Mouse (Mus musculus): ENCODE measurements around the gene Ceacam18. TPM values are rescaled to one million over a fixed set of nuclear protein-coding genes. Genes with fewer than 3 reads are reported as not detected.
A peak's percentile ranks its signal among the peaks of the same experiment; 100 is the strongest.
"Not testable (repeated sequence)": the region's sequence is repeated elsewhere in the genome, so short reads cannot be mapped to it uniquely, and the experiment has no call there.

Ceacam18 gene
- polyA plus RNA-seq, 1 experiment from 2014 or later = not detected

GRCm38 (mm10) chr7:43625794-43626422 is 8.6 kb upstream of the Ceacam18 start:
- no peak overlapping the region for H3K4me3 ChIP-seq (replicated peaks)
- no peaks in the 10 kb centered on the region for H3K27me3 ChIP-seq
- DNase-seq (no peak), ATAC-seq (ENCODE audit: low read depth) (no peak)
- no peak overlapping the region for H3K9ac ChIP-seq
- H3K36me3 ChIP-seq = no peaks in the 10 kb centered on the region
- WGBS (ENCODE audit: insufficient replicate concordance) = 56% methylated on average over 8 of the region's 8 CpGs
- H3K4me1 ChIP-seq (replicated peaks) = no peaks in the 10 kb centered on the region
- H3K27ac ChIP-seq = no peak overlapping the region
- no peaks in the 10 kb centered on the region for H3K9me3 ChIP-seq (replicated peaks)
- no peak overlapping the region for H3K4me2 ChIP-seq

- Histone ChIP-seq H3K4me1 (replicated peaks) (no peaks in the 10 kb centered on the region), H3K9ac (no peak overlapping the region), H3K36me3 (no peaks in the 10 kb centered on the region), H3K27ac (no peak overlapping the region), H3K27me3 (no peaks in the 10 kb centered on the region), H3K4me3 (replicated peaks) (no peak overlapping the region), H3K9me3 (replicated peaks) (no peaks in the 10 kb centered on the region), H3K4me2 (no peak overlapping the region)
- DNase-seq = no peak
- ATAC-seq (ENCODE audit: low read depth) = no peak
- WGBS (ENCODE audit: insufficient replicate concordance) = 53% methylated on average over 4 of the region's 4 CpGs
Measured at GRCm38 (mm10) chr7:43633940-43634339, 567 bp upstream of the Ceacam18 start.

DNA sequence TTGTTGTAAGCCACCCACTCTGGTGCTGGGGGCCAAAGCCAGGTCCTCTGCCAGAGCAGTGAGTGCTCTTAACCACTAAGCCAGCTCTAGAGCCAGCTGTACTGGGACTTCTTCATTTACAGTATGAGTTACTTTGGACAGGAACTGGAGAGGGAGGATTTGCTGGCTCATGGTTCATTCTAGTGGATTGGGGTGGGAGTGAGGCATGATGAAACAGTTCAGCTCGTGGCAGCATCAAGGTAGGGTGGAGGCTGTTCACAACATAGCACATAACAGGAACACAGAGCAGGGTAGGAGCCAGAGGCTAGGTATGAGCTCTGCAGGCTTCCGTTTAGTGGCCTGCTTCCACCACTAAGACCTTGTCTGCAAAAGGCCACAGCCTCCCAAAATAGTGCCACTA is 1.7 kb downstream of the Ceacam18 start:
- ATAC-seq (ENCODE audit: low read depth) (no peak), DNase-seq (no peak)
- Histone ChIP-seq H3K4me1 (replicated peaks) (no peaks in the 10 kb centered on the region), H3K27me3 (no peaks in the 10 kb centered on the region), H3K9me3 (replicated peaks) (no peaks in the 10 kb centered on the region), H3K27ac (no peak overlapping the region), H3K36me3 (no peaks in the 10 kb centered on the region), H3K4me2 (no peak overlapping the region), H3K4me3 (replicated peaks) (no peak overlapping the region), H3K9ac (no peak overlapping the region)
- WGBS (ENCODE audit: insufficient replicate concordance) = 25% methylated on average over 2 of the region's 2 CpGs

- WGBS (ENCODE audit: insufficient replicate concordance) = 38% methylated on average over 1 of the region's 1 CpGs
- Histone ChIP-seq H3K9ac (no peak overlapping the region), H3K27me3 (no peaks in the 10 kb centered on the region), H3K4me2 (no peak overlapping the region), H3K9me3 (replicated peaks) (no peaks in the 10 kb centered on the region), H3K27ac (no peak overlapping the region), H3K36me3 (no peaks in the 10 kb centered on the region), H3K4me3 (replicated peaks) (no peak overlapping the region), H3K4me1 (replicated peaks) (no peaks in the 10 kb centered on the region)
- ATAC-seq (ENCODE audit: low read depth) (no peak), DNase-seq (no peak)
Measured at GRCm38 (mm10) chr7:43637118-43637517, 2.6 kb downstream of the Ceacam18 start.

DNA sequence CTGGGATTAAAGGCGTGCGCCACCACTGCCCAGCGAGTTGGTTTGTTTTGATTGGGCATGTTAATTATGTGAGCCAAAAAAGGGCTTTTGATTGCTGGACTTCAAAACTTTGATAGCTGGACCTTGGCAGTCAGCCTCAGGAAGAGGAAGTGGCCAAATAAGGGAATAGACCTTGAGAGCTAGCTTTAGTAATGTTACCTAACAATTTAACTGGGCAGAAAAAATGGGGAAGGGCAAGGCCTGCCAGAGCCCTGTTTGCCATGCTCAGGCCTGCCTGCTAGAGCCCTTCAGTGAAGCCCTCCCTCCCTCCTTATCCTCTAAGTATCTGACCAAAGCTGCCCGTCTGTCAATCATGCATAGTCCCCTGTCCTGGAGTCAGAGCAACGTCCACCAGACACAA is 8.1 kb downstream of the Ceacam18 start:
- Histone ChIP-seq H3K4me3 (replicated peaks) (no peak overlapping the region), H3K4me2 (no peak overlapping the region), H3K27ac (no peak overlapping the region), H3K9me3 (replicated peaks) (no peaks in the 10 kb centered on the region), H3K36me3 (no peaks in the 10 kb centered on the region), H3K4me1 (replicated peaks) (no peaks in the 10 kb centered on the region), H3K27me3 (no peaks in the 10 kb centered on the region), H3K9ac (no peak overlapping the region)
- WGBS (ENCODE audit: insufficient replicate concordance) = 54% methylated on average over 5 of the region's 5 CpGs
- no peak for ATAC-seq (ENCODE audit: low read depth)
- no peak for DNase-seq

- Histone ChIP-seq H3K4me2 (no peak overlapping the region), H3K9ac (no peak overlapping the region), H3K27ac (no peak overlapping the region; the same call in 1 of the 2 replicates), H3K9me3 (replicated peaks) (no peaks in the 10 kb centered on the region), H3K4me3 (replicated peaks) (no peak overlapping the region), H3K36me3 (no peaks in the 10 kb centered on the region), H3K27me3 (no peaks in the 10 kb centered on the region), H3K4me1 (replicated peaks) (no peaks in the 10 kb centered on the region)
- no peak for DNase-seq
- ATAC-seq (ENCODE audit: low read depth) = no peak
- 53% methylated on average over 17 of the region's 17 CpGs for WGBS (ENCODE audit: insufficient replicate concordance)
Measured at GRCm38 (mm10) chr7:43643046-43643652, 8.6 kb downstream of the Ceacam18 start.

GRCm38 (mm10) chr7:43652683-43653082 is 18.2 kb downstream of the Ceacam18 start:
- Histone ChIP-seq H3K4me3 (replicated peaks) (no peak overlapping the region), H3K9me3 (replicated peaks) (no peaks in the 10 kb centered on the region; the same call in 1 of the 2 replicates), H3K27me3 (no peaks in the 10 kb centered on the region), H3K9ac (no peak overlapping the region), H3K27ac (no peak overlapping the region), H3K4me2 (no peak overlapping the region), H3K4me1 (replicated peaks) (no peaks in the 10 kb centered on the region), H3K36me3 (no peaks in the 10 kb centered on the region)
- DNase-seq (no peak), ATAC-seq (ENCODE audit: low read depth) (no peak)
- 72% methylated on average over 6 of the region's 6 CpGs for WGBS (ENCODE audit: insufficient replicate concordance)

DNA sequence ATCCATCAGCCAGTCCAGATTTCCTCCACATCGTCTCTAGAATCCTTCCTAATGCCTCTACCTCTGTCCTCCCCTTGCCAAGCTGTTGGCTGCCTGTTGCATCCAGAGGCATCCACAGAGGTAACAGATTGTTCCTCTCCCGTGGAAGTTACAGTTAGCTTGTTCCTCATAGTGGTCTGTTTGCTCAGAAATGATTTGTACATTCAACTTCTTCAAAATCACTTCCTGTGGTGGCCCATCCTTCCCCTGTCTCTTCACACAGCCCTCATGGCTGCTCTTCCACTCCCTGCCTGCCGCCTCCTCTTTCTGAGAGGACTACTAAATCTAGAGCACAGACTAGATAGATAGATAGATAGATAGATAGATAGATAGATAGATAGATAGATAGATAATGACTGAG is 20.0 kb downstream of the Ceacam18 start:
- Histone ChIP-seq H3K36me3 (no peaks in the 10 kb centered on the region), H3K4me3 (replicated peaks) (no peak overlapping the region), H3K27ac (no peak overlapping the region), H3K4me1 (replicated peaks) (no peaks in the 10 kb centered on the region), H3K9me3 (replicated peaks) (no peaks in the 10 kb centered on the region; the same call in 1 of the 2 replicates), H3K4me2 (no peak overlapping the region), H3K27me3 (no peaks in the 10 kb centered on the region), H3K9ac (no peak overlapping the region)
- DNase-seq = no peak
- ATAC-seq (ENCODE audit: low read depth) = no peak
- 25% methylated on average over 3 of the region's 3 CpGs for WGBS (ENCODE audit: insufficient replicate concordance)

DNA sequence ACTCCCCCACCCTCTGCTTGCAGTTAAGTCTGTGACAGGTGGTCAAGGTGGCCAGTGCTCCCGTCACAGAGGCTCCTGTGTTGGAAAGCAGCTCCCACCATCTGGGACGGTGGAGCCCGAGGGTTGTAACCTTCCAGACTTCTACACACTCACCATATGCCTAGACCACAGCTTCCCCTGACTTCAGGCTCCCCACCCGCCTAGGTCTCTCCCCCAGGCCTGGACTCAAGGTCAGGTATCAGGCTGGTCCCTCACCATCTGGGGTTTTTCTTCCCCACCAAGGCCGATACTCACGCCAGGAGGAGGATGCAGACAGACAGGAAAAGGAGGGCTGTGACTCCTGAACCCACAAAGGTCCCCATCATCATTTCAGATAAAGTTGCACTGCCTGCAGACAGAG is 21.7 kb downstream of the Ceacam18 start:
- Histone ChIP-seq H3K4me1 (replicated peaks) (no peaks in the 10 kb centered on the region), H3K9ac (no peak overlapping the region), H3K27me3 (no peaks in the 10 kb centered on the region), H3K36me3 (no peaks in the 10 kb centered on the region), H3K27ac (no peak overlapping the region), H3K4me2 (no peak overlapping the region), H3K4me3 (replicated peaks) (no peak overlapping the region), H3K9me3 (replicated peaks) (no peaks in the 10 kb centered on the region; the same call in 1 of the 2 replicates)
- DNase-seq = no peak
- WGBS (ENCODE audit: insufficient replicate concordance) = 25% methylated on average over 6 of the region's 6 CpGs
- no peak for ATAC-seq (ENCODE audit: low read depth)

- Histone ChIP-seq H3K27ac (no peak within 1 kb of the TSS), H3K27me3 (no peaks in the 10 kb centered on the region), H3K9me3 (replicated peaks) (no peaks in the 10 kb centered on the region), H3K4me2 (0 out of 2 replicates have a peak within 1 kb of the TSS, but pooled peaks have one; percentile 8), H3K4me1 (replicated peaks) (no peaks in the 10 kb centered on the region), H3K36me3 (no peaks in the 10 kb centered on the region), H3K9ac (no peak within 1 kb of the TSS), H3K4me3 (replicated peaks) (no peak within 1 kb of the TSS)
- DNase-seq (no peak), ATAC-seq (ENCODE audit: low read depth) (no peak)
- WGBS (ENCODE audit: insufficient replicate concordance) = 32% methylated on average over 1 of the region's 1 CpGs
Measured at GRCm38 (mm10) chr7:43660002-43660401, 25.5 kb downstream of the Ceacam18 start, which contains the start of gene Siglece. Siglece (minus strand) TSS chr7:43660161.

DNA sequence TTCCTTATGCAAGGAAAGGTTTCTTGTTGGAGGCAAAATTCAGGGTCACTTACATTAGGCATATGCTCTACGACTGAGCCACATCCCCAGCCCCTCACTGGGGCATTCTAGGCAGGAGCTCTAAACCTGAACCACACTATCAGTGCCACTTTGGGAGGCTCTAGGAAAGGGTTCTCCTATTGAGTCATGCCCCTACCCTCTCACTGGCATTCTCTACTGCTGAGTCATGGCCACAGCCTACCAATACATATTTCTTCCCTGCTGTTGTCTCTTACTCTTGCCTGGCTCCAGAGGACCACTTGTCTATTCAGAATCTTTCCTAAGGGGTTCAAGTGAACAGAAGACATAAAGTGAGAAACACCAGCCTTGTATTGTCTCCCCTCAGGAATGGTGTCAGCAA is 28.3 kb downstream of the Ceacam18 start:
- ATAC-seq (ENCODE audit: low read depth) = no peak
- no peak overlapping the region for H3K9ac ChIP-seq
- no peak for DNase-seq
- no peaks in the 10 kb centered on the region for H3K4me1 ChIP-seq (replicated peaks)
- H3K27ac ChIP-seq = no peak overlapping the region
- 57% methylated on average over 1 of the region's 1 CpGs for WGBS (ENCODE audit: insufficient replicate concordance)
- H3K4me3 ChIP-seq (replicated peaks) = no peak overlapping the region
- H3K36me3 ChIP-seq = no peaks in the 10 kb centered on the region
- no peaks in the 10 kb centered on the region for H3K9me3 ChIP-seq (replicated peaks)
- no peaks in the 10 kb centered on the region for H3K27me3 ChIP-seq
- no peak overlapping the region for H3K4me2 ChIP-seq

DNA sequence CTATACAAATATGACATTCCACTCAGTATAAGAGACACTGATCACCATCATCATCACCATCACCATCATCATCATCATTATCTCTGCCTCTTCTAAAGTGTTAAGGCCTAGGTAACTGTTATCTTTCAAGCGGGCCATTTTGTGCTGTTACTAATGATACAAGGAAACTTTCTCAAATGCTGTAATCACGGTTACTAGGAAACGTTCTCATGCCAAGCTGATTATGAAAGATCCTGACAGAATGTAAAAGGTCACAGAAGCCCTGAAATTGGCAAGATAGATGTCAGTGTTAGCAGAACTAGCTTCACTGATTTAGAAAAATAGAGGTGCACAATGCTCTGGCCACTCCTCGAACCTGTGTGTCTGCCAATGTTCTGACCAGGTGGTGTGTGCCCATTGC is 32.7 kb downstream of the Ceacam18 start:
- DNase-seq; H3K4me3 ChIP-seq (replicated peaks); H3K9me3 ChIP-seq (replicated peaks); H3K9ac ChIP-seq; ATAC-seq (ENCODE audit: low read depth); H3K36me3 ChIP-seq; H3K4me2 ChIP-seq; H3K27ac ChIP-seq; H3K27me3 ChIP-seq; H3K4me1 ChIP-seq (replicated peaks): not testable (repeated sequence)
- WGBS (ENCODE audit: insufficient replicate concordance) = 69% methylated on average over 4 of the region's 4 CpGs
